Mouse (Mus musculus): ENCODE measurements at regions not wholly inside any gene's neighbourhood (a gene's known extent, or its start where the extent isn't known, plus 50 kb on each side); places are given as distances from the start of the nearest gene placed in this dataset.

DNA sequence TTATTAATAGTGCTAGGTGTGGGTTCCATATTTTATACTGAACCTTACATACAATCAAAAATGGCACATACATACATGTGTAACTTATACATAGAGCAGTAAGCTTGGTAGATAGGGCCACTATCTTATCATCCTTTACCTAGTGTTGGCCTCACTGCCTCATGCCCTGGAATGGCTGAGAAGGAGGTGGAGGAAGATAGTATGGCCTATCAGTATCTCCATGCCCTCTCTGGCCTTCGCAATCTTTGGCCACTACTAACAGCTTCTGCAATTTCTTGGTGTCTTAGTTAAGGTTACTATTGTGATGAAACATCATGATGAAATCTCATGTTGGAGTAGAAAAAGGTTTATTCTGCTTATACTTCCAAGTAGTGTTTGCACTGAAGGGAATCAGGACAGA lies 265.4 kb upstream of the Meox2 start:
- Histone ChIP-seq H3K27me3 (no peaks in the 10 kb centered on the region), H3K9me3 (replicated peaks) (no peaks in the 10 kb centered on the region), H3K4me1 (no peaks in the 10 kb centered on the region), H3K36me3 (no peaks in the 10 kb centered on the region), H3K4me3 (no peak overlapping the region), H3K4me2 (replicated peaks) (no peak overlapping the region), H3K27ac (no peak overlapping the region), H3K9ac (no peak overlapping the region)
- ATAC-seq (ENCODE audit: low FRiP score), result no peak
- 94% methylated on average over 1 of the region's 1 CpGs for WGBS

DNA sequence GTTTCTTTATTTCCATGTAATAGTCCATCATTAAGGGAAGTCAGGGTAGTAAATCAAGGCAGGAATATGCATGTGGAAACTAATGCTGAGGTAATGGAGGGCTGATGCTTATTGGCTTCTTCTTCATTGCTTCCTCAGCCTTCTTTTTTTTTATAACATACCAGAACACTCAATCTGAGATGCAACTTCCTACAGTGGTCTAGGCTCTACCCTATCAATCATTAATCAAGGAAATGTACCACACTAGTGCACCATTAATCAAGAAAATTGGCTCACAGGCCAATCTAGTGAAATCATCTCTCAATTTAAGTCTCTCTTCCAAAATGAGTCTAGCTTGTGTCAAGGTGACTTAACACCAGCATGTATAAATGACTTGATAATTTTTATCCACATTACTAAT lies 263.2 kb upstream of the Meox2 start:
- no peak overlapping the region for H3K27ac ChIP-seq
- H3K36me3 ChIP-seq, result no peaks in the 10 kb centered on the region
- H3K9ac ChIP-seq, result no peak overlapping the region
- H3K4me3 ChIP-seq, result no peak overlapping the region
- no peak overlapping the region for H3K4me2 ChIP-seq (replicated peaks)
- H3K4me1 ChIP-seq, result no peaks in the 10 kb centered on the region
- no peaks in the 10 kb centered on the region for H3K27me3 ChIP-seq
- ATAC-seq (ENCODE audit: low FRiP score), result no peak
- H3K9me3 ChIP-seq (replicated peaks), result no peaks in the 10 kb centered on the region

DNA sequence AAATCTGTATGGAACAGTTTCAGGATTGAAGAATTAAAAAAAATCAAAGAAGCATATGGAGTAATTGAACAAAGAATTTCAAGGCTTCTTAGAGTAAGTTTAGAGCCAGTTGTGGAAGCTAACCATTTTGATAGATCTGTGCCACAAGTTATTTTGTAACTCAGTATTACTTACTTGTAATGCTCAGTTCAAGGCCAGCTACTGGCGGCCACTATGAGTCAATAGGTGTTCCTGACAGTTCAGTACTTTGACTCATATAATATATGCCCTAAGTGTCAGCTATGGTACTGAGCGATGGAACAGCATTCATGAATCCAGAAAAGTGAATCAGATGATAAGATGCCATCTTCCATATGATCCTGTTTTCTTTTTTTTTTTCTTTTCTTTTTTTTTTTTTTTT lies 259.3 kb upstream of the Meox2 start:
- Histone ChIP-seq H3K9ac (no peak overlapping the region), H3K36me3 (no peaks in the 10 kb centered on the region), H3K4me3 (no peak overlapping the region), H3K27ac (no peak overlapping the region), H3K4me1 (no peaks in the 10 kb centered on the region), H3K27me3 (no peaks in the 10 kb centered on the region), H3K4me2 (replicated peaks) (no peak overlapping the region), H3K9me3 (replicated peaks) (no peaks in the 10 kb centered on the region)
- ATAC-seq (ENCODE audit: low FRiP score), result no peak
- WGBS, result 87% methylated on average over 2 of the region's 2 CpGs

DNA sequence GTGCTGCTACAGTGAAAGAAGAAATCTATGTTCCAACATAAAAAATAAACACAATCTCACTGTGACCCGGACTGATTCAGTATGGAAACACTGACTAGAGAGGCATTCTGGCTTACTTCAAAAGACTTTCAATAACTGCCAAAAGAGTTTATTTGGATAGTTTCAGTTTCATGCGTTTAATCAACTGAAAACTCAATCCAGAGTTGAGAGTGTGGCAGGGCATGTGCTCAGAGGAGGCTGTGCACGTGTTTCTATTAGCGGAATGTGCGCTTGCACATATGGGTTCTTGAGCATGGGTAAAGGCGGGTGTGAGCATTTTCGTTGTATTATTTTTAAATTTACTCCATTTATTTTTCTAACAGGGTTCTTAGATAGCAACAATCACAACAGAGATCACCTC lies 245.2 kb upstream of the Meox2 start:
- no peaks in the 10 kb centered on the region for H3K9me3 ChIP-seq (replicated peaks)
- H3K27me3 ChIP-seq, result no peaks in the 10 kb centered on the region
- ATAC-seq (ENCODE audit: low FRiP score), result no peak
- H3K27ac ChIP-seq, result no peak overlapping the region
- H3K4me3 ChIP-seq, result no peak overlapping the region
- 81% methylated on average over 7 of the region's 7 CpGs for WGBS
- no peak overlapping the region for H3K4me2 ChIP-seq (replicated peaks)
- no peaks in the 10 kb centered on the region for H3K36me3 ChIP-seq
- no peaks in the 10 kb centered on the region for H3K4me1 ChIP-seq
- no peak overlapping the region for H3K9ac ChIP-seq

DNA sequence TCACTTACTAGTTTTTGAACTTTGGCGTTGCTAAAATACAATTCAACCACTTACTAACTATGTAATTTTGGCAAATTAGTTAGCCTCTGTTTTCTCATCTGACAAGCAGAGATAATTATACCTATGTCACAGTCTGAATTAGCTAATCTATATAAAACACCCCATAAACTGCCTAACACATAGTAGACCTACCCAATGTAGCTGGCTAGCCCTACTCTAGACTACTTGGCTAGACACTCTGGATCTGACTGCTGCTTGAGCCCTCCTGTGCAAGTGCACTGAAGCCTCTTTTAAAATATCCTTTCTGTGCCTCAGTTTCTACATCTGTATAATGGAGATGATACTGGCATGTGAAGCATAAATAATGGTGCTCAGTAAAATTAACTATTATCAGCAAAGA lies 227.6 kb upstream of the Meox2 start:
- no peak overlapping the region for H3K27ac ChIP-seq
- no peaks in the 10 kb centered on the region for H3K4me1 ChIP-seq

DNA sequence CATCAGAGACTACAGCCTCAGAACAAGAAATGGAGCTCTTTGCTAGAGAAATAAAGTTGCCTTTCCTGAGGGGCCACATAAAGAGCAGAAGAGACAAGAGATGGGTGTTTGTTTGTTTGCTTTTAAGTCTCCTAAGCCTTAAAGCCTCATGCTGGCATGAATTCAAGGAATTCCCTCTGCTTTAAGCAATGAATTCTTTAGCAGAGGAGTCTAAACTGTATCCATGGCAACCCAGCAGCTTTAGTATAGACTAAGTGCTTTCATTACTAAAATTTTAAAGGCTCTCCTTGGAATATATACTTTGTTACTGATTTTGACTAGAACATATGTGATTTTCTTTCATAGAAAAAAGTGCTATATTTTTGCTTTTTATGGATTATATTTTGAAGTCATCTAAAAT lies 195.0 kb upstream of the Meox2 start:
- no peak overlapping the region for H3K4me3 ChIP-seq
- no peaks in the 10 kb centered on the region for H3K27me3 ChIP-seq
- no peak for ATAC-seq (ENCODE audit: low FRiP score)
- H3K36me3 ChIP-seq, result no peaks in the 10 kb centered on the region
- no peak overlapping the region for H3K9ac ChIP-seq
- H3K4me1 ChIP-seq, result peaks cover 7% of the 10 kb centered on the region; the same call in 1 of the 2 replicates
- no peaks in the 10 kb centered on the region for H3K9me3 ChIP-seq (replicated peaks)
- H3K27ac ChIP-seq, result no peak overlapping the region
- H3K4me2 ChIP-seq (replicated peaks), result no peak overlapping the region

More for the DNA sequence above, 227.6 kb upstream of the Meox2 start:
- H3K9me3 ChIP-seq (replicated peaks), result no peaks in the 10 kb centered on the region
- no peaks in the 10 kb centered on the region for H3K27me3 ChIP-seq
- ATAC-seq (ENCODE audit: low FRiP score), result no peak
- WGBS, result 89% methylated on average over 1 of the region's 1 CpGs
- H3K4me2 ChIP-seq (replicated peaks), result no peak overlapping the region
- no peak overlapping the region for H3K4me3 ChIP-seq
- no peaks in the 10 kb centered on the region for H3K36me3 ChIP-seq
- H3K9ac ChIP-seq, result no peak overlapping the region

DNA sequence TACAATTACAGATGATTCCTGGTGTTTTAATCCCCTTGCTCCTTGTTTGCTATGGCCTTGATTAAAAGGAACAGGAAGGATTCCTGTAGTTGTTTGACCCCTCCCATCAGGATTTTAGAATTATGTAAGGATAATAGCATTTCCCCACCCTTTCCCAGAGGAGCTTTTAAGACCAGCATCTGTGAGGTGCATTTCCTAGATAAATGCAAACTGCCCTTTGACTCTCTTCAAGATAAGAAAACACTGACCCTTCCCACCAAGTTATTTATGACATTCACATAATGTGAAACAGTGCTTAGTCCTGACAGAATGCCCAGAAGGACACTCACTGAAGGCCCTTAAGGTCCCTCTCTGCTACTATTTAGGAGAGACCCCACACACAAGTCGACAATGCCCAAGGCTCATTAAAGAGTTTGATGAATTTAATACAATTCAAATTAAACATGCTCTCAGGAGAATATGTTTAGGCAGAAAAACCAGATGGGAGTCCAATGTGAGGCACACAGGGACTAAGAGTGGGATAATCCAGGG lies 190.7 kb upstream of the Meox2 start:
- Histone ChIP-seq H3K4me2 (replicated peaks) (no peak overlapping the region), H3K27me3 (no peaks in the 10 kb centered on the region), H3K9me3 (replicated peaks) (no peaks in the 10 kb centered on the region), H3K4me1 (peaks cover 9% of the 10 kb centered on the region; the same call in 1 of the 2 replicates), H3K36me3 (no peaks in the 10 kb centered on the region), H3K4me3 (no peak overlapping the region), H3K9ac (no peak overlapping the region), H3K27ac (no peak overlapping the region)
- 18% methylated on average over 1 of the region's 1 CpGs for WGBS
- peak; percentile 59; the same call in 1 of the 2 replicates for ATAC-seq (ENCODE audit: low FRiP score)

DNA sequence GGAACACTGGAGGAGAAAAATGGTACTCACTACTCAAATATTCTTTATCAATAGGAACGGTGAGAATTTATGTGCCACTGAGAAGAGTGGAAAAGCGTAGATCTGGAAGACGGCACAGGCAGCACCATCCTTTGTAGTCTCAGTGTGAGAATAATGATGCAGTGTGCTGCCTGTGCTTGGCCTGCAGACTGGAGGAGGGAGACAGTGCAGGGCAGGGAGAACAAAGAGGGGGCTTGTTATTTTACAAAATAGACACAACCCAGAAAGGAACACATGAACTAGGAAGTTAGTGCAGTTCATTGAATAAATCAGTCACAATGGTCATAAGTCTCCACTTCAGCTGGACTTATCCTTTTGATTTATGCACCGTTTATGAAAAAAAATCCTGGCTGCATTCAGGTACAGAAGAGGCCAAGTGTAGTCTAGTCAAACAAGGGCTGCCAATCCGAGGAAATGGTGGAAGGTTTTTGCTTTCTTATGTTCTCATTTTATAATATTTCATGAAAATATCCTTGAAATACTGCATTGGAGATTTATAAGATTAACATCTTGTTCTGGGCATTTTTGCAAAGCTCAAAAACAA lies 190.0 kb upstream of the Meox2 start:
- Histone ChIP-seq H3K4me1 (peaks cover 9% of the 10 kb centered on the region; the same call in 1 of the 2 replicates), H3K4me2 (replicated peaks) (no peak overlapping the region), H3K4me3 (no peak overlapping the region), H3K27me3 (no peaks in the 10 kb centered on the region), H3K9me3 (replicated peaks) (no peaks in the 10 kb centered on the region), H3K9ac (no peak overlapping the region), H3K27ac (peak overlapping the region; percentile 35), H3K36me3 (no peaks in the 10 kb centered on the region)
- WGBS, result 27% methylated on average over 5 of the region's 5 CpGs
- ATAC-seq (ENCODE audit: low FRiP score), result peak; percentile 93

DNA sequence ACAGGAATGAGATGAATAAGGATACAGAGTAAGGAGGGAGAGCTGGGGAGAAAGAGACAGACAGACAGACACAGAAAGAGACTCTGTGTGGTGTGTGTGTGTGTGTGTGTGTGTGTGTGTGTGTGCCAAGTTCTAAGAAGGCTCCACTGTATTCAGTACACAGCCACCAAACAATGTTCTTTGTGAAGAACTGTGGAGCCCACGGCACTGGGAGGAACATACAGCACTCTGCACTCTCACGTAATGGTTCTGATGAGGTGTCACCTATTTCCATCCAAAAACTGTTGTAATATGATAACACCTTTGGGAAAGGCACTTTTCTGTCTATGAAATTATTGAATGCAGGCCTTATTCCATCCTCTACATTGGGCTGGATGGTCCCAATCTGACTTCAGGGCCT lies 184.8 kb upstream of the Meox2 start:
- Histone ChIP-seq H3K36me3 (no peaks in the 10 kb centered on the region), H3K4me2 (replicated peaks) (no peak overlapping the region), H3K27ac (no peak overlapping the region), H3K27me3 (no peaks in the 10 kb centered on the region), H3K4me1 (peaks cover under 1% of the 10 kb centered on the region; the same call in 1 of the 2 replicates), H3K4me3 (no peak overlapping the region), H3K9me3 (replicated peaks) (no peaks in the 10 kb centered on the region), H3K9ac (no peak overlapping the region)
- ATAC-seq (ENCODE audit: low FRiP score), result no peak
- 69% methylated on average over 2 of the region's 2 CpGs for WGBS

DNA sequence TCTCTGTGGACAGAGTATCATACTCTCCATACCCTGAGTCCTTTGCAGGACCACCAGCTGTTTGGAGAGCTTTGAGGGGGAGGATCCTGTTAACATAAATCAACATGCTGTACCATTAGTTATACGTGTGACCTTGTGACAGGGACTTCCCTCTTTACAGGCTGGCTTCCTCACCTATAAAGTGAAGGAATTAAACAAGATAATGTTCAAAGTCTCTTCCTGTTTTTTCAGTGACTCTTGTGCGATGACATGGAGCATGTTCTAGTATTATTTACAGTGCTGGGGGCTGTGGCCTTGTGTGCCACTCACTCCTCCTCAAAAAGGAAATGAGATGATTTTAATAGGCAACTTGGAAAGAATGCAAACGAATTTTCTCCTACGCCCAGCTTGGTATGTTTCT lies 182.1 kb upstream of the Meox2 start:
- no peaks in the 10 kb centered on the region for H3K36me3 ChIP-seq
- H3K27ac ChIP-seq, result no peak overlapping the region
- H3K9ac ChIP-seq, result no peak overlapping the region
- no peaks in the 10 kb centered on the region for H3K27me3 ChIP-seq
- H3K4me3 ChIP-seq, result no peak overlapping the region
- H3K9me3 ChIP-seq (replicated peaks), result no peaks in the 10 kb centered on the region
- 68% methylated on average over 4 of the region's 4 CpGs for WGBS
- H3K4me1 ChIP-seq, result no peaks in the 10 kb centered on the region
- no peak overlapping the region for H3K4me2 ChIP-seq (replicated peaks)
- ATAC-seq (ENCODE audit: low FRiP score), result no peak

DNA sequence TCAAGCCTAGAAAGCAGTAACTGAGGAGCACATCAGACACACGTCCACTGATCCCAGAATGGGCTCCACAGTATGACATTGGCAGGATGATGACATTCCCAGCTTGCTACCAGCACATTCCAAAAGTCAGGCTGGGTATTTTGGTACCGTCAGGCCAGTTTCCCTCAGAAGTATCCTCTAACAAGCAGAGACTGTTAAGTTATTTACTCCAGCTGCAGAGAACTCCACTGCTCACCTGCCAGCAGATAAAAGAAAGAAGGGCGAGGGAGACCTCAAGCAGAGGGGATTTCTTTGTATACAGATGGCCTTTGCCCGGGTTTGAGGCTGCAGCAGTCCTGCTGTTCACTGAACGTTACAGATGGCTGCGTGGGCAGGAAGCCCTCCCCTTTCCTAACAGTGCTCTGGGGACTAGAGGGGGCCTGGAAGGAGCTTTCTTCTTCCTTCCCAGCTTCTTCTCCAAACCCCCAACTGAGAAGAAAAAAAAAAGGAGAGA lies 175.2 kb upstream of the Meox2 start:
- Histone ChIP-seq H3K4me2 (replicated peaks) (no peak overlapping the region; the same call in 1 of the 2 replicates), H3K9me3 (replicated peaks) (no peaks in the 10 kb centered on the region), H3K4me1 (peaks cover 6% of the 10 kb centered on the region), H3K9ac (no peak overlapping the region; the same call in 1 of the 2 replicates), H3K4me3 (no peak overlapping the region), H3K27ac (no peak overlapping the region), H3K27me3 (no peaks in the 10 kb centered on the region), H3K36me3 (no peaks in the 10 kb centered on the region)
- peak; percentile 64; the same call in 1 of the 2 replicates for ATAC-seq (ENCODE audit: low FRiP score)
- under 1% methylated on average over 6 of the region's 6 CpGs for WGBS

DNA sequence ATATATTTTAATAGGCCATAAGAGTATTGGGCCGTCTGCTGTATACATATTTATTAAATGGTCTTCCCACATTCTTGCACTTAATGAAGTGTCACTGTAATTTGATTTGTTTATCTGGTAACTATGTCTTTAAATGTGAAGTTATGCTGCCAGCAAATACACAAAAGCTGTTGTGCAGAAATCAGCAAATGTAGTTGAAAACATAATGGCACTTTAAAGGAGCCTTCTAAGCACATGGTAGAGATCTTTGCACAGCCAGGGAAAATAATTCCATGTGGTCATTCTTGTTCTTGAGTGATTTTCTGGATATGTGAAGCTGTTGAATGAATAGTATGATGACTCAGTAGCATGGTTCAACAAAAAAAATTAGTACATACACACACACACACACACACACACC lies 164.4 kb upstream of the Meox2 start:
- no peaks in the 10 kb centered on the region for H3K9me3 ChIP-seq (replicated peaks)
- H3K27ac ChIP-seq, result no peak overlapping the region
- no peak overlapping the region for H3K4me3 ChIP-seq
- ATAC-seq (ENCODE audit: low FRiP score), result no peak
- H3K36me3 ChIP-seq, result no peaks in the 10 kb centered on the region
- no peak overlapping the region for H3K4me2 ChIP-seq (replicated peaks)
- 82% methylated on average over 1 of the region's 1 CpGs for WGBS
- no peak overlapping the region for H3K9ac ChIP-seq
- H3K4me1 ChIP-seq, result no peaks in the 10 kb centered on the region
- H3K27me3 ChIP-seq, result no peaks in the 10 kb centered on the region

DNA sequence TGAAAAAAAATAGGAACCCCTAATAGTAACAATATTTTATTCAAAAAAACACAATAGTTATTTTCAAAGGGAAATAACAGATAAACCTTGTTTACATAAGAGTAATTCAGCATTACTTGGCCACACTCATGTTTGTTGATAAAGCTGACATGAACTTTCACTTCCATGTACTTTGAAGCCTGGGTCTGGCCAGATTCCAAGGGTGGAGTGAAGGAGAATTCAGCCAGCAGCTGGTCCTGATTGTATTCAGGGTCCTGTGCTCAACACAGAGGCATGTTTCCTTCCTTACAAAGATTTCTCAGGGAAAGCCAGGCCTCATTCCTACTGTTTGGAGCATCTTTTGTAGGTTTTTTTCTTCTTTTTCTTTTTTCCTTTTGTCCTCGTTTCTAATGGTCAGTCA lies 162.4 kb upstream of the Meox2 start:
- Histone ChIP-seq H3K36me3 (no peaks in the 10 kb centered on the region), H3K9me3 (replicated peaks) (no peaks in the 10 kb centered on the region), H3K4me2 (replicated peaks) (no peak overlapping the region), H3K9ac (no peak overlapping the region), H3K27ac (no peak overlapping the region), H3K4me1 (no peaks in the 10 kb centered on the region), H3K4me3 (no peak overlapping the region), H3K27me3 (no peaks in the 10 kb centered on the region)
- 41% methylated on average over 1 of the region's 1 CpGs for WGBS
- ATAC-seq (ENCODE audit: low FRiP score), result no peak

Measured in hindbrain, embryonic 12.5 days (tissue).